Mouse (Mus musculus): ENCODE measurements at regions not wholly inside any gene's neighbourhood (a gene's known extent, or its start where the extent isn't known, plus 50 kb on each side); places are given as distances from the start of the nearest gene placed in this dataset.

GRCm38 (mm10) chr15:68362081-68363057 is 1861.7 kb upstream of the Lrrc6 start:
- dilution Hi-C loops (cut with MboI; ENCODE audit: extremely low pct_ligation_motif_present, extremely low pct_unique_long_range_greater_than_20kb, low sequenced_read_pairs) (no loop called here), in situ Hi-C loops (cut with MboI; ENCODE audit: low pct_ligation_motif_present, low pct_unique_long_range_greater_than_20kb, low sequenced_read_pairs) (no loop called here)
- Histone ChIP-seq H3K9me3 (replicated peaks; ENCODE audit: low read length) (peaks cover 7% of the 10 kb centered on the region), H3K4me3 (replicated peaks in 1 of 3; ENCODE audit: low read depth in 2 of 3, low read length in 2 of 3, poor library complexity in 1 of 3) (no peak overlapping the region), H3K27ac (ENCODE audit: insufficient read depth, low read depth) (no peak overlapping the region), H3K4me1 (ENCODE audit: control insufficient read depth in 1 of 2, insufficient read depth in 2 of 2) (no peaks in the 10 kb centered on the region), H3K27me3 (replicated peaks) (no peaks in the 10 kb centered on the region), H3K36me3 (replicated peaks in 1 of 2; ENCODE audit: control insufficient read depth in 1 of 2, insufficient read depth in 1 of 2, low read length in 1 of 2) (no peaks in the 10 kb centered on the region), H3K4me2 (ENCODE audit: insufficient read depth, low read depth, poor library complexity, severe bottlenecking) (no peak overlapping the region), H3K9ac (ENCODE audit: insufficient read depth, low read depth) (no peak overlapping the region), H3K79me2 (replicated peaks; ENCODE audit: control insufficient read depth, extremely low read depth, insufficient read depth, poor library complexity, severe bottlenecking) (no peaks in the 10 kb centered on the region)
- TF ChIP-seq KAT2A (IDR thresholded peaks at IDR 0.05; ENCODE audit: insufficient replicate concordance, low read length): no peak
- TF ChIP-seq ZC3H11A (IDR thresholded peaks at IDR 0.05; ENCODE audit: low read depth, low read length): no peak
- no peak for TF ChIP-seq MYC (IDR thresholded peaks at IDR 0.05; ENCODE audit: low read depth, low read length)
- no peak for TF ChIP-seq GABPA (IDR thresholded peaks at IDR 0.05; ENCODE audit: insufficient replicate concordance, low read depth, low read length)
- DNase-seq (ENCODE audit: extremely low read depth): no peak

- Histone ChIP-seq H3K4me2 (ENCODE audit: insufficient read depth, low read depth, poor library complexity, severe bottlenecking) (no peak overlapping the region), H3K9me3 (replicated peaks; ENCODE audit: low read length) (peaks cover 7% of the 10 kb centered on the region), H3K79me2 (replicated peaks; ENCODE audit: control insufficient read depth, extremely low read depth, insufficient read depth, poor library complexity, severe bottlenecking) (no peaks in the 10 kb centered on the region), H3K27me3 (replicated peaks) (no peaks in the 10 kb centered on the region), H3K9ac (ENCODE audit: insufficient read depth, low read depth) (no peak overlapping the region), H3K4me1 (ENCODE audit: control insufficient read depth in 1 of 2, insufficient read depth in 2 of 2) (no peaks in the 10 kb centered on the region), H3K36me3 (replicated peaks in 1 of 2; ENCODE audit: control insufficient read depth in 1 of 2, insufficient read depth in 1 of 2, low read length in 1 of 2) (no peaks in the 10 kb centered on the region), H3K27ac (ENCODE audit: insufficient read depth, low read depth) (no peak overlapping the region), H3K4me3 (replicated peaks in 1 of 3; ENCODE audit: low read depth in 2 of 3, low read length in 2 of 3, poor library complexity in 1 of 3) (no peak overlapping the region)
- DNase-seq (ENCODE audit: extremely low read depth): no peak
- in situ Hi-C loops (cut with MboI; ENCODE audit: low pct_ligation_motif_present, low pct_unique_long_range_greater_than_20kb, low sequenced_read_pairs) (no loop called here), dilution Hi-C loops (cut with MboI; ENCODE audit: extremely low pct_ligation_motif_present, extremely low pct_unique_long_range_greater_than_20kb, low sequenced_read_pairs) (no loop called here)
- no peak for TF ChIP-seq NRF1 (IDR thresholded peaks at IDR 0.05; ENCODE audit: low read depth, low read length)
- TF ChIP-seq IRF4 (IDR thresholded peaks at IDR 0.05; ENCODE audit: low read depth, low read length): no peak
- TF ChIP-seq KAT2A (IDR thresholded peaks at IDR 0.05; ENCODE audit: insufficient replicate concordance, low read length): no peak
- no peak for TF ChIP-seq CTCF (conservative IDR thresholded peaks at IDR 0.05 in 1 of 2, IDR thresholded peaks at IDR 0.05 in 1 of 2; ENCODE audit: low read depth in 2 of 2, low read length in 2 of 2)
- TF ChIP-seq CHD1 (IDR thresholded peaks at IDR 0.05; ENCODE audit: low read depth, low read length): no peak
- no peak for TF ChIP-seq GABPA (IDR thresholded peaks at IDR 0.05; ENCODE audit: insufficient replicate concordance, low read depth, low read length)
- TF ChIP-seq BHLHE40 (IDR thresholded peaks at IDR 0.05; ENCODE audit: low read depth, low read length): no peak
- TF ChIP-seq RAD21 (IDR thresholded peaks at IDR 0.05; ENCODE audit: low read depth, low read length): no peak
- no peak for TF ChIP-seq JUN (IDR thresholded peaks at IDR 0.05; ENCODE audit: insufficient read depth, low read depth, low read length)
- no peak for TF ChIP-seq MYC (IDR thresholded peaks at IDR 0.05; ENCODE audit: low read depth, low read length)
- TF ChIP-seq MEF2A (IDR thresholded peaks at IDR 0.05; ENCODE audit: borderline replicate concordance, low read depth, low read length): no peak
These were observed 1860.5 kb upstream of the Lrrc6 start for GRCm38 (mm10) chr15:68360956-68361908.

Measured in CH12.LX (cell line).